Mouse (Mus musculus) erythroblast, embryonic 14.5 days (primary cell): ENCODE results near the gene Sel1l.

Experiments
- GATA1 ChIP-seq: IDR thresholded peaks from 2 replicates; pipeline ENCODE4 v1.6.1; 2012; ENCODE audit warnings: low read length, inconsistent platforms, mixed read lengths
- TAL1 ChIP-seq: IDR thresholded peaks from 3 replicates; pipeline ENCODE4 v1.6.1; 2012; ENCODE audit warnings: low read length, inconsistent platforms, mixed read lengths

DNA sequence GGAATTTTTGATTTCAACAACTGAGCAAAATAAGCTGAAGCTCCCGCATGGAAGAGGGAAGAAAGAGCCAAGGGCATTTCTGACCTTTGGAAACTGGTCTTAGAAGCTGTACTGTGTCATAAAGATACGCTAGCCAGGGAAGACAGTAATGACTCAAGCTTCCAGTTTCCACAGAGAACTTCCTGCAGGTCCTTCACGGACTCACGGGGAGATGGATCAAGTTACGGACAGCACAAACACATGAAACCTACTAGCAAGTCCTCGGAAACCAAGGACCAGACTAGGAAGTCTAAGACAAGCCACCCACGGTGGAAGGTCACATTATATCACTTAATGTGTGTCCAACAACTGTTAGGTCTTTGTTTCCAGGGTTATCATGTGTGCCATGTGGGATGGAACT lies 10.7 kb downstream of the Sel1l start:
- TF ChIP-seq GATA1, result no peak
- TF ChIP-seq TAL1, result no peak
